Mouse (Mus musculus): ENCODE results near the gene C2cd4b.

Gene C2cd4b

GRCm38 (mm10) chr9:67759163-67759955 is at the start of gene C2cd4b:
TSS of gene C2cd4b (plus strand) at chr9:67759437.
- peak; percentile 21 for DNase-seq

GRCm38 (mm10) chr9:67711051-67711877 is 48.0 kb upstream of the C2cd4b start:
- peak; percentile 71 for DNase-seq

GRCm38 (mm10) chr9:67712146-67712545 is 47.1 kb upstream of the C2cd4b start:
- no peak for DNase-seq

- DNase-seq: no peak
Observed at GRCm38 (mm10) chr9:67717081-67717480, 42.2 kb upstream of the C2cd4b start.

GRCm38 (mm10) chr9:67718596-67718995 is 40.6 kb upstream of the C2cd4b start:
- no peak for DNase-seq

- DNase-seq: no peak
Observed at GRCm38 (mm10) chr9:67720150-67720549, 39.1 kb upstream of the C2cd4b start.

- DNase-seq: peak; percentile 48
Observed at GRCm38 (mm10) chr9:67722378-67722777, 36.9 kb upstream of the C2cd4b start.

GRCm38 (mm10) chr9:67725196-67725595 is 34.0 kb upstream of the C2cd4b start:
- no peak for DNase-seq

GRCm38 (mm10) chr9:67733716-67734115 is 25.5 kb upstream of the C2cd4b start:
- DNase-seq: no peak

- peak; percentile 36 for DNase-seq
Observed at GRCm38 (mm10) chr9:67735426-67735825, 23.8 kb upstream of the C2cd4b start.

GRCm38 (mm10) chr9:67741256-67741655 is 18.0 kb upstream of the C2cd4b start:
- no peak for DNase-seq

GRCm38 (mm10) chr9:67753411-67754182 is 5.6 kb upstream of the C2cd4b start:
- DNase-seq: no peak

GRCm38 (mm10) chr9:67754713-67755112 is 4.5 kb upstream of the C2cd4b start:
- no peak for DNase-seq

GRCm38 (mm10) chr9:67758686-67759085 is 551 bp upstream of the C2cd4b start:
- DNase-seq: peak; percentile 51

GRCm38 (mm10) chr9:67759956-67760764 is 923 bp downstream of the C2cd4b start:
- DNase-seq: peak; percentile 66

GRCm38 (mm10) chr9:67760991-67761390 is 1.8 kb downstream of the C2cd4b start:
- DNase-seq: no peak

GRCm38 (mm10) chr9:67763326-67763725 is 4.1 kb downstream of the C2cd4b start:
- no peak for DNase-seq

- no peak for DNase-seq
Observed at GRCm38 (mm10) chr9:67766405-67766804, 7.2 kb downstream of the C2cd4b start.

- no peak for DNase-seq
Observed at GRCm38 (mm10) chr9:67766948-67767347, 7.7 kb downstream of the C2cd4b start.

- DNase-seq: no peak
Observed at GRCm38 (mm10) chr9:67768843-67769242, 9.6 kb downstream of the C2cd4b start.

GRCm38 (mm10) chr9:67769401-67769800 is 10.2 kb downstream of the C2cd4b start:
- no peak for DNase-seq

- DNase-seq: no peak
Observed at GRCm38 (mm10) chr9:67771293-67771692, 12.1 kb downstream of the C2cd4b start.

Measured in right cerebral cortex, postnatal 14 days (tissue).